Mouse (Mus musculus) gastrocnemius, adult 2 months (tissue): ENCODE results near the gene Il1r2. TPM values are rescaled to one million over a fixed set of nuclear protein-coding genes. Genes with fewer than 3 reads are reported as not detected.

Experiments used
- DNase-seq: peaks from one replicate; pipeline ENCODE4 v3.0.0; 2022
- H3K27ac ChIP-seq: fragments of 200-600 bp; 2 replicates; pipeline ENCODE4 v1.8.1; 2022; ENCODE audit warnings: mild to moderate bottlenecking
- H3K4me3 ChIP-seq: fragments of 200-600 bp; 2 replicates; pipeline ENCODE4 v1.8.1; 2022; ENCODE audit warnings: mild to moderate bottlenecking, moderate library complexity
- CTCF ChIP-seq: fragments of 200-600 bp; IDR thresholded peaks from 2 replicates; pipeline ENCODE4 v1.8.1; 2022; ENCODE audit warnings: antibody characterized with exemption, mild to moderate bottlenecking, moderate library complexity
- intact Hi-C: fragments of 180-260 bp; cut with DNase I; formaldehyde crosslinking; loops from one replicate; pipeline ENCODE4 v1.15.1; 2025
- total RNA-seq, 2 experiments: library from RNA; stranded (reverse); gene quantifications; 2 replicates each; pipeline ENCODE4 v1.2.3; 2021

The Il1r2 gene
- total RNA-seq, 2 experiments from 2014 or later, result 0.99 TPM; not detected in 1

DNA sequence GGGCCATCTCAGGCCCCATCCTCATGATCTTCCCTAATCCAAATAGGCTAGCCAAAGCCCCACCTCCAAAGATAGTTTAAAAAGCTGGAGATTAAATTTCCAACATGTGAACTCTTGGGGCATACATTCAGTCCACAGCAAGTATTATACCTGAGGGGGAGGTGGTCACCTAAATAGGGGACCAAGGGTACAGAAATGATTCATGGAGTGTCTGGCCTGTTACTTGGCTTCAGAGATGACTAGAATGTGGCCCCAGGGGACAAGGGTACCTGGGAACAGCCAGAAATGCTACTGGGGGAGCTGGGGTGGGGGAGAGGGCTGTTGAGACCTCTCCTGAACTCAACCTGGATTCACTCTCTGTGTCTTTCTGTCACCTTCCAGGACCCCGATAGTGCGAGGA is 3.4 kb downstream of the Il1r2 start:
- intact Hi-C loops, result no loop called here
- DNase-seq, result no peak

GRCm38 (mm10) chr1:40081041-40081440 is 7.2 kb downstream of the Il1r2 start:
- H3K4me3 ChIP-seq, result no peak overlapping the region
- intact Hi-C loops, result no loop called here
- TF ChIP-seq CTCF, result no peak
- DNase-seq, result no peak
- no peak overlapping the region for H3K27ac ChIP-seq

More for the DNA sequence above, 3.4 kb downstream of the Il1r2 start:
- Histone ChIP-seq H3K27ac (no peak overlapping the region), H3K4me3 (no peak overlapping the region)
- no peak for TF ChIP-seq CTCF

GRCm38 (mm10) chr1:40084386-40084785 is 10.5 kb downstream of the Il1r2 start:
- no peak overlapping the region for H3K27ac ChIP-seq
- H3K4me3 ChIP-seq, result no peak overlapping the region
- TF ChIP-seq CTCF, result no peak
- DNase-seq, result no peak
- intact Hi-C loops, result no loop called here

DNA sequence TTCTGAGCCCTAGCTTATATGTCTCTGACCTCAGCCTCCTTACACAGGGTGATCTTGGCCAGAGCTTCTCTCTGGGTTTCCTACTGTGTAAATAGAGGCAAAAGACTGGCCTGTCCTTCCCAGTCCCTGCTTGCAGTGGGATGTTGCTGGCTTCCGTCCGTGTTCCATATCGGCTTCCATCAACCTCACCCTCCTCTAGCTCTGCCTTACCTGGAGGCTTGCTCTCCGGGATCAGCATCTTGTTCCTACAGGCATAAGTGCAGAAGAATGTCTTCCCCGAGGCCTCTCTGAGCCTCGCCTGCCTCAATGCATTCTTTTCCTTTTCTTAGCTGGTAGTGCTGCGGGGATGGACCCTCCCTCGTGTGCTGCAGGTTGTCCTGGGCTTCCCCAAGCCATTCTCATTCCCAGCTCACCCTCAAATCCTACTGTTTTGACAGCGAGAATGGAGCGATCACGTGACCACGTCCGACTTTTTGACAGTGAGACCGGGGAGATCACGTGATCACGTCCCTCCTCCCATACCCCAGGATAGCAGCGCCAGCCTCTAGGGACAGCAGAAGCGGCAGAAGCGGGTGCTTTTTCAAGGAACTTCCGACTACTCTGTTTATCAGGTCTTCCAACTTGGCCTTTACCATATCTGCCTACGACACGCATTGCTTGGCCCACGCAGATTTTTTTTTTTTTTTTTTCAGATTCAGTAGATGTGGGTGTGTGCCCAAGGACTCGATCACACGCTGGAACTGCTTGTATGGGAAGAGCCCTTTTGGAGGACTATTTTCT is 11.7 kb downstream of the Il1r2 start:
- Histone ChIP-seq H3K4me3 (peak overlapping the region; percentile 80), H3K27ac (peak overlapping the region; percentile 81)
- peak; percentile 83 for DNase-seq
- intact Hi-C loops, result loop anchor here (5.0 kb wide), 1 partner anchor 83 kb away; no protein-coding TSS in a partner anchor
- no peak; the same call in 1 of the 2 replicates for TF ChIP-seq CTCF

- H3K27ac ChIP-seq, result no peak overlapping the region
- no peak for DNase-seq
- H3K4me3 ChIP-seq, result no peak overlapping the region
- TF ChIP-seq CTCF, result no peak
- intact Hi-C loops, result no loop called here
Observed at GRCm38 (mm10) chr1:40091160-40091559, 17.3 kb downstream of the Il1r2 start.

DNA sequence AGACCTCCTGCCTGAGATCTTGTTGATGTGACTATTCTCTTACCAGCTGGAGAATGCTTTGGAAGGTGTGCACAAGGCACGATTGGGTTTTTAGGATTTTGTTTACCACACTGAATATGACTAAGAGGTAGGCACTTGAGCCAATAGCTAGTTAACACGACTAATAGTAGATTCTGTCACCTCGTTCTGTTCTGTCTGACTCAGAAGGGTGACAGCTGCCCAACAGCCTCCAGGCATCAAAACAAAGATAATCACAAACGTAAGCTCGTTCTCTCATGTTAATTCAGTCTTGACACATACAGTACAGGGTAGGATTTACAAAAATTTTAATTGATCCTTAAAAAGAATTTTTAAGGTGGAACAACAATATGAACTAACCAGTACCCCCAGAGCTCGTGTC is 18.7 kb downstream of the Il1r2 start:
- H3K27ac ChIP-seq, result no peak overlapping the region
- DNase-seq, result no peak
- no peak overlapping the region for H3K4me3 ChIP-seq
- intact Hi-C loops, result no loop called here
- no peak for TF ChIP-seq CTCF

GRCm38 (mm10) chr1:40094601-40095304 is 20.9 kb downstream of the Il1r2 start:
- intact Hi-C loops, result no loop called here
- H3K4me3 ChIP-seq, result no peak overlapping the region
- peak overlapping the region; percentile 63 for H3K27ac ChIP-seq
- TF ChIP-seq CTCF, result no peak
- DNase-seq, result peak; percentile 31

GRCm38 (mm10) chr1:40095585-40095984 is 21.7 kb downstream of the Il1r2 start:
- intact Hi-C loops, result no loop called here
- DNase-seq, result no peak
- Histone ChIP-seq H3K27ac (peak overlapping the region; percentile 63; the same call in 1 of the 2 replicates), H3K4me3 (no peak overlapping the region)
- TF ChIP-seq CTCF, result peak; percentile 45

DNA sequence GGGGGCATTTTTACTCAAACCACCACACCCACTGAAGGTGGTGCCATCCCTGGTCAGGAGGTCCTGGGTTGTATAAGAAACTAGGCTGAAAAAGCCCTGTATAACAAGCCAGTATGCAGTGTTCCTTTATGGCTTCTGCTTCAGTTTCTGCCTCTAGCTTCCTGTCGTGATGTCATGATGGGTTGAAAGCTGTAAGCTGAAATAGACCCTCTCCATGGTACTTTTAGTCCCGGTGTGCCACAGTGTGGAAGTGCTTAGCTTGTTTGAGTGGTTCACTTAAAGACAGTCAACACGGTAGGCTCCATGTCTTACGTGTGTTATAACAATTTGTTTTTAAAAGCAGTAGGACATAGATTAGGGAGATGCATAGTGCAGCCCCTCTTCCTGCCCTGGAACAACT is 32.4 kb downstream of the Il1r2 start:
- DNase-seq, result no peak
- intact Hi-C loops, result no loop called here
- H3K27ac ChIP-seq, result no peak overlapping the region
- no peak for TF ChIP-seq CTCF
- H3K4me3 ChIP-seq, result no peak overlapping the region

- Histone ChIP-seq H3K4me3 (no peak overlapping the region), H3K27ac (no peak overlapping the region)
- intact Hi-C loops, result no loop called here
- TF ChIP-seq CTCF, result no peak
- no peak for DNase-seq
Observed at GRCm38 (mm10) chr1:40106719-40107118, 32.8 kb downstream of the Il1r2 start.

DNA sequence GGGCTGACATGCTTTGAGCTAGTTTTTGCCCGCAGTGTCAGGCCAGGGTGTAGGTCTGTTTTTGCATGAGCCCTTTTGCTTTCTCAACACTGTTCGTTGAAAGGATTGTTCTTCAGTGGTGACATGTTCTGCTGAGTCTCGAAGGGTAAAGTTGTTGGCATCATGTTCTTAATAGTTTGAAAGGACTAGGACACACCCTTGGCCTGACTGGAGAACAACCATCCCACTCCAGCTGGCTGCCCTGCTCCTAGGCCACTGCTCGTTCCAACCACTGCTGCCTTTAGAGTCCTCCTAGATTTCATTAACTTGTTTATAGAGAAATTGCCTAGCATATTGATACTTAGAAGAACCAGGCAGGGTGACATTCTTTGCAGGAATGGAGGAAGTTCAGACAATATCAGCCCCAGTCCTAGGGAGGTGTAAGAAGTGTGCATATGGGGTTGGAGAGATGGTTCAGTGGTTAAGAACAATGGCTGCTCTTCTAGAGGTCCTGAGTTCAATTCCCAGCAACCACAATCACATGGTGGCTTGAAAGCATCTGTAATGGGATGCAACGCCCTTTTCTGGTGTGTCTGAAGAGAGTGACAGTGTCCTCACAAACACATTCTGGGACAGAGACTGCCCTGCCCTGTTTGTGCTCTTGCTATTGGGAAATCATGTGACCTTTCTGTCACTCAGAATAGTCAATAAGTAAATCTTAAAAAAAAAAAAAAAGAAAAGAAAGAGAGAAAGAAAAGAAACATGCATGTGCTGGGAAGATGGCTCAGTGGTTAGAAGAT is 34.3 kb downstream of the Il1r2 start:
- DNase-seq, result peak; percentile 63
- H3K27ac ChIP-seq, result peak overlapping the region; percentile 36
- no peak overlapping the region for H3K4me3 ChIP-seq
- intact Hi-C loops, result no loop called here
- no peak for TF ChIP-seq CTCF

DNA sequence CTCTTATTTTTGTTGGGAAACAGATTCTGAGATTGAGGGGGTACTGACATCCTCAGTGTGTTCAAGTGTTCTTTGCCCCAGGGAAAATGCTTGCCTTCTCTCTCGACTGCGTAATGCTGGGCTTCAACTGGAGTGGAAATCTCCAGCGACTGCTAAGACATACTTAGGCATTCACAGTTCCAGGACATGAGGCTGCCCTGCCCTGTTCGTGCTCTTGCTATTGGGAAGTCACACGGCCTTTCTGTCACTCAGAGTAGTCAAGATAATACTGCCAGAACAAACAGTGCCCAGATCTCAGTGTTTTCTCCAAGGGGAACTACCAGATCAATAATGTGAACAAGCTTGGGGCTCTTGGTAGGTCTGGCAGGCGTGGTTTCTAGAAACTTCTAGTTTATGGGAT is 35.9 kb downstream of the Il1r2 start:
- peak; percentile 44 for DNase-seq
- no peak overlapping the region for H3K4me3 ChIP-seq
- intact Hi-C loops, result no loop called here
- no peak for TF ChIP-seq CTCF
- H3K27ac ChIP-seq, result 0 out of 2 replicates have a peak overlapping the region, but pooled peaks have one; percentile 20
